Mouse (Mus musculus) erythroblast, embryonic 14.5 days (primary cell): ENCODE results near the gene Dph1.

ENCODE experiments used
- GATA1 ChIP-seq: IDR thresholded peaks from 2 replicates; pipeline ENCODE4 v1.6.1; 2012; ENCODE audit warnings: low read length, inconsistent platforms, mixed read lengths
- TAL1 ChIP-seq: IDR thresholded peaks from 3 replicates; pipeline ENCODE4 v1.6.1; 2012; ENCODE audit warnings: low read length, inconsistent platforms, mixed read lengths

GRCm38 (mm10) chr11:75194121-75194849, 3.2 kb upstream of the Dph1 start:
- TF ChIP-seq TAL1 (no peak), GATA1 (no peak)
